8 mouse cellular contexts compared by ENCODE assay signal in the genomic region with DNA sequence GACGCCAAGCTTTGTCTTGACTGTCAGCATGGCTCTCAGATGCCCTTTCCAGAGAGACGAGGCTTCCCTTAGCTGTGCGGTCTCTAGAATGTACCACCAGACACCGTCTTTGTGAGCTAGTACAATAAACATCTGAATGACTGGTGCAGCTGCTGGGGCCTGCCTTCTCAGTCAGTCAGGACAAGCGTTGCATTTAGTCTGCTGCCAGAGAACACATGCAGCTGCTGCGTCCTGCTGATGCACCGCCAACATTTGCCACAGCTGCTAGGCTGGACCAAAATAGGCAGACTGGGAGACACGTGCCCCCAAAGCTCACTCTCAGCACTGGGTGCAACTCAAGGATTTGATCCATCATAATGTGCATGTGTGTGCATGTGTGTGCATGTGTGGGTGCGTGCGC. TPM values are rescaled to one million over a fixed set of nuclear protein-coding genes. Genes with fewer than 3 reads are reported as not detected.
DNase-seq lines count a peak whose midpoint lies in the region; ATAC-seq and TF ChIP-seq lines count a peak whose summit lies in the region.

No protein-coding gene starts in this region.

- no peaks in the 10 kb centered on the region for H3K9me3 ChIP-seq in hindbrain, embryonic 13.5 days
- no peaks in the 10 kb centered on the region for H3K9me3 ChIP-seq in limb, embryonic 15.5 days

- peaks cover 3% of the 10 kb centered on the region for H3K36me3 ChIP-seq in C2C12 (ENCODE audit: control insufficient read depth, insufficient read depth)
- H3K36me3 ChIP-seq in hindbrain, embryonic 13.5 days = no peaks in the 10 kb centered on the region
- H3K36me3 ChIP-seq in limb, embryonic 15.5 days = no peaks in the 10 kb centered on the region

- WGBS in hindbrain, embryonic 13.5 days = 35% methylated on average over 10 of the region's 10 CpGs
- 57% methylated on average over 10 of the region's 10 CpGs for WGBS in limb, embryonic 15.5 days

- H3K4me1 ChIP-seq in hindbrain, embryonic 13.5 days (replicated peaks) = peaks cover 4% of the 10 kb centered on the region; the same call in 1 of the 2 replicates
- peaks cover 16% of the 10 kb centered on the region for H3K4me1 ChIP-seq in limb, embryonic 15.5 days

- H3K4me3 ChIP-seq in C2C12 (ENCODE audit: insufficient read depth, poor library complexity, severe bottlenecking) = no peak overlapping the region
- no peak overlapping the region for H3K4me3 ChIP-seq in hindbrain, embryonic 13.5 days
- no peak overlapping the region for H3K4me3 ChIP-seq in limb, embryonic 15.5 days

- peak; percentile 59; the same call in 1 of the 2 replicates for ATAC-seq in hindbrain, embryonic 13.5 days (ENCODE audit: low FRiP score)
- ATAC-seq in limb, embryonic 15.5 days (ENCODE audit: insufficient number of reproducible peaks, low FRiP score, low TSS enrichment, low read depth) = peak; percentile 65; the same call in 1 of the 2 replicates

- no peak overlapping the region for H3K4me2 ChIP-seq in hindbrain, embryonic 13.5 days
- no peak overlapping the region for H3K4me2 ChIP-seq in limb, embryonic 15.5 days

- no peaks in the 10 kb centered on the region for H3K79me2 ChIP-seq in C2C12 (ENCODE audit: control insufficient read depth, insufficient read depth)

- no peak overlapping the region for H3K9ac ChIP-seq in hindbrain, embryonic 13.5 days
- H3K9ac ChIP-seq in limb, embryonic 15.5 days = no peak overlapping the region

- no peak overlapping the region for H3ac ChIP-seq in C2C12 (ENCODE audit: control insufficient read depth, insufficient read length, low read depth)

- no peak for TF ChIP-seq CTCF in C2C12 (IDR thresholded peaks at IDR 0.05; ENCODE audit: control insufficient read depth, insufficient read depth, insufficient read length)

- no peaks in the 10 kb centered on the region for H3K79me3 ChIP-seq in C2C12 (ENCODE audit: low read depth)

- no peaks in the 10 kb centered on the region for H3K27me3 ChIP-seq in C2C12 (ENCODE audit: control insufficient read depth, insufficient read depth, insufficient read length)
- no peaks in the 10 kb centered on the region for H3K27me3 ChIP-seq in hindbrain, embryonic 13.5 days
- H3K27me3 ChIP-seq in limb, embryonic 15.5 days = no peaks in the 10 kb centered on the region

- H3K27ac ChIP-seq in hindbrain, embryonic 13.5 days = peak overlapping the region; percentile 58
- no peak overlapping the region for H3K27ac ChIP-seq in limb, embryonic 15.5 days

- peak; percentile 46 for DNase-seq in embryo, embryonic 10.5 days (ENCODE audit: low spot score)
- peak; percentile 34 for DNase-seq in right cerebral cortex, postnatal 14 days
- no peak for DNase-seq in heart, adult 9 months (ENCODE audit: low spot score in 2 of 2)
- no peak for DNase-seq in MN1 (ENCODE audit: low spot score)
- DNase-seq in heart, postnatal 4 days = no peak

TF ChIP-seq in C2C12, 6 proteins besides CTCF, POLR2A, EP300 and RAD21:
- TF ChIP-seq MYOD1 (IDR thresholded peaks at IDR 0.05; ENCODE audit: control insufficient read depth, insufficient read length, low read depth) (peak; percentile 100), USF1 (IDR thresholded peaks at IDR 0.05; ENCODE audit: low read depth) (peak; percentile 78), FOSL1 (IDR thresholded peaks at IDR 0.05; ENCODE audit: insufficient read depth, low read length, poor library complexity, severe bottlenecking) (no peak), MAX (IDR thresholded peaks at IDR 0.05) (peak; percentile 66)

RNA-seq across cellular contexts. Expression of a gene that starts 44.5 kb away (rescaled TPM):
- 8.3 TPM for polyA plus RNA-seq in C2C12 (2012; fragmentation: generic; extraction: Trizol)
- 12.9 and 15.1 TPM in 2 replicates for polyA plus RNA-seq in hindbrain, embryonic 13.5 days (2015; fragmentation: Nextera tagmentation; extraction: Ambion mirVana)
- polyA plus RNA-seq in limb, embryonic 15.5 days (2015; fragmentation: Nextera tagmentation; extraction: Ambion mirVana) = 15.7 and 15.8 TPM in 2 replicates
- total RNA-seq in heart, postnatal 4 days (2021) = 10 to 100 TPM; 29.6 to 30.5 TPM

RNA-seq across cellular contexts. Expression of a gene that starts 44.6 kb away (rescaled TPM):
- polyA plus RNA-seq in C2C12 (2012; fragmentation: generic; extraction: Trizol) = 13.1 TPM
- polyA plus RNA-seq in hindbrain, embryonic 13.5 days (2015; fragmentation: Nextera tagmentation; extraction: Ambion mirVana) = 10.9 and 14.3 TPM in 2 replicates
- polyA plus RNA-seq in limb, embryonic 15.5 days (2015; fragmentation: Nextera tagmentation; extraction: Ambion mirVana) = 9.2 and 11.9 TPM in 2 replicates
- total RNA-seq in heart, postnatal 4 days (2021) = 1 to 10 TPM; 7.4 to 8.5 TPM

Comparison
In these comparisons a context has a peak if more than half of its experiments do, and no peak if none do; other contexts are left out.
1. DNase-seq: peak in embryo, embryonic 10.5 days (single experiment) and right cerebral cortex, postnatal 14 days (single experiment); none in heart, adult 9 months (0 of 2), MN1 (single experiment) and heart, postnatal 4 days (single experiment).